Mouse (Mus musculus): ENCODE measurements around the gene Vmo1.

GRCm38 (mm10) chr11:70562287-70562994 is 48.0 kb upstream of the Vmo1 start, which contains the start of gene Mink1:
- TF ChIP-seq GATA1 (IDR thresholded peaks at IDR 0.05; ENCODE audit: borderline replicate concordance, low read length) (no peak), FLI1 (IDR thresholded peaks at IDR 0.05; ENCODE audit: low read length) (no peak)
